Mouse (Mus musculus) MEL (cell line): ENCODE measurements around the gene Cd70. TPM values are rescaled to one million over a fixed set of nuclear protein-coding genes. Genes with fewer than 3 reads are reported as not detected.

Experiments
- DNase-seq: peaks from one replicate; pipeline ENCODE4 v3.0.0; 2011; ENCODE audit warnings: low read depth, low spot score
- H3K27ac ChIP-seq: 2 replicates; pipeline ENCODE4 v1.5.1; 2012; ENCODE audit warnings: low read depth, mild to moderate bottlenecking, control low read depth, low read length, moderate library complexity; ENCODE audit not compliant: control insufficient read depth
- H3K27me3 ChIP-seq, 2 experiments: fragments of 150-350 bp in 1 of 2; sonication (generic) in 1 of 2; 2 replicates each; pipeline ENCODE4 v1.6.1; 2012; ENCODE audit warnings: low read length in 2 of 2, mild to moderate bottlenecking in 2 of 2, improper control_type of control experiment in 1 of 2, moderate library complexity in 1 of 2; ENCODE audit not compliant: insufficient read depth in 2 of 2, control insufficient read depth in 1 of 2
- H3K36me3 ChIP-seq, 2 experiments: 2 replicates each; pipeline ENCODE4 v1.6.1; 2012 to 2014; ENCODE audit warnings: low read length in 2 of 2, improper control_type of control experiment in 1 of 2, inconsistent platforms in 1 of 2, mild to moderate bottlenecking in 1 of 2; ENCODE audit not compliant: insufficient read depth in 2 of 2, control insufficient read depth in 1 of 2
- H3K4me1 ChIP-seq, 2 experiments: fragments of 150-350 bp in 1 of 2; sonication (generic) in 1 of 2; 2 replicates each; pipeline ENCODE4 v1.6.1; 2012; ENCODE audit warnings: low read length in 2 of 2, improper control_type of control experiment in 1 of 2, mild to moderate bottlenecking in 1 of 2; ENCODE audit not compliant: insufficient read depth in 2 of 2, control insufficient read depth in 1 of 2
- H3K4me3 ChIP-seq, 2 experiments: fragments of 150-350 bp in 1 of 2; sonication (generic) in 1 of 2; 2 replicates each; pipeline ENCODE4 v1.5.1; 2012; ENCODE audit warnings: low read depth in 2 of 2, low read length in 2 of 2, mild to moderate bottlenecking in 2 of 2, moderate library complexity in 2 of 2, control low read depth in 1 of 2, improper control_type of control experiment in 1 of 2; ENCODE audit not compliant: control insufficient read depth in 1 of 2, insufficient read depth in 1 of 2
- H3K79me2 ChIP-seq: 2 replicates; pipeline ENCODE4 v1.6.1; 2012; ENCODE audit warnings: mild to moderate bottlenecking, low read length, moderate library complexity; ENCODE audit not compliant: control insufficient read depth, poor library complexity, insufficient read depth
- H3K9ac ChIP-seq: 2 replicates; pipeline ENCODE4 v1.6.1; 2012; ENCODE audit warnings: low read depth, mild to moderate bottlenecking, control low read depth, low read length, moderate library complexity; ENCODE audit not compliant: control insufficient read depth, poor library complexity, severe bottlenecking
- H3K9me3 ChIP-seq: fragments of 150-350 bp; sonication (generic); replicated peaks from 2 replicates; pipeline ENCODE4 v1.6.1; 2012; ENCODE audit warnings: mild to moderate bottlenecking, low read length, improper control_type of control experiment, moderate library complexity; ENCODE audit not compliant: insufficient read depth
- BHLHE40 ChIP-seq: IDR thresholded peaks from 2 replicates; pipeline ENCODE4 v1.6.1; 2012; ENCODE audit warnings: low read depth, mild to moderate bottlenecking, inconsistent platforms, low read length, improper control_type of control experiment, borderline replicate concordance
- CHD1 ChIP-seq: IDR thresholded peaks from 2 replicates; pipeline ENCODE4 v1.6.1; 2012; ENCODE audit warnings: low read depth, mild to moderate bottlenecking, inconsistent platforms, low read length, improper control_type of control experiment
- CHD2 ChIP-seq: IDR thresholded peaks from 2 replicates; pipeline ENCODE4 v1.6.1; 2011; ENCODE audit warnings: low read length, improper control_type of control experiment
- ETS1 ChIP-seq: IDR thresholded peaks from 2 replicates; pipeline ENCODE4 v1.6.1; 2012; ENCODE audit warnings: low read depth, mild to moderate bottlenecking, inconsistent platforms, low read length, improper control_type of control experiment, moderate library complexity
- GABPA ChIP-seq: IDR thresholded peaks from 2 replicates; pipeline ENCODE4 v1.6.1; 2012; ENCODE audit warnings: low read depth, mild to moderate bottlenecking, inconsistent platforms, low read length, improper control_type of control experiment, moderate library complexity
- KAT2A ChIP-seq: conservative IDR thresholded peaks from 2 replicates; pipeline ENCODE4 v1.6.1; 2012; ENCODE audit warnings: low read depth, low read length, improper control_type of control experiment, inconsistent platforms
- MAX ChIP-seq: IDR thresholded peaks from 2 replicates; pipeline ENCODE4 v1.6.1; 2011; ENCODE audit warnings: low read length, improper control_type of control experiment
- MXI1 ChIP-seq: IDR thresholded peaks from 2 replicates; pipeline ENCODE4 v1.6.1; 2011; ENCODE audit warnings: mild to moderate bottlenecking, low read depth, low read length, improper control_type of control experiment
- NELFE ChIP-seq: IDR thresholded peaks from 2 replicates; pipeline ENCODE4 v1.6.1; 2011; ENCODE audit warnings: low read depth, low read length, improper control_type of control experiment
- POLR2AphosphoS2 ChIP-seq: IDR thresholded peaks from 2 replicates; pipeline ENCODE4 v1.6.1; 2011; ENCODE audit warnings: low read length, improper control_type of control experiment
- POLR2AphosphoS5 ChIP-seq: IDR thresholded peaks from 2 replicates; pipeline ENCODE4 v1.6.1; 2012; ENCODE audit warnings: low read depth, borderline replicate concordance, mild to moderate bottlenecking, inconsistent platforms, low read length, moderate library complexity, mixed read lengths
- SIN3A ChIP-seq: IDR thresholded peaks from 2 replicates; pipeline ENCODE4 v1.6.1; 2012; ENCODE audit warnings: low read length, improper control_type of control experiment, inconsistent platforms
- TAL1 ChIP-seq: IDR thresholded peaks from 2 replicates; pipeline ENCODE4 v1.6.1; 2012; ENCODE audit warnings: mild to moderate bottlenecking, inconsistent platforms, low read length, moderate library complexity, mixed read lengths
- TCF12 ChIP-seq: IDR thresholded peaks from 2 replicates; pipeline ENCODE4 v1.6.1; 2014; ENCODE audit warnings: low read depth, mild to moderate bottlenecking, inconsistent platforms, low read length, improper control_type of control experiment, moderate library complexity
- UBTF ChIP-seq: IDR thresholded peaks from 2 replicates; pipeline ENCODE4 v1.6.1; 2012; ENCODE audit warnings: low read depth, mild to moderate bottlenecking, inconsistent platforms, low read length, improper control_type of control experiment, moderate library complexity, borderline replicate concordance; ENCODE audit not compliant: insufficient read depth
- USF1 ChIP-seq: IDR thresholded peaks from 2 replicates; pipeline ENCODE4 v1.6.1; 2014; ENCODE audit warnings: low read depth, mild to moderate bottlenecking, inconsistent platforms, low read length, improper control_type of control experiment, moderate library complexity
- polyA plus RNA-seq, 2 experiments: library from polyadenylated mRNA; stranded (reverse) in 1 of 2; unstranded in 1 of 2; fragments of >175 nt in 1 of 2; fragments of >200 nt in 1 of 2; gene quantifications; 2 replicates each; pipeline versions ENCODE4 v1.2.1 to v1.2.4; 2012; ENCODE audit warnings: low replicate concordance in 2 of 2, low read depth in 1 of 2; ENCODE audit not compliant: insufficient read length in 2 of 2, insufficient read depth in 1 of 2, missing spikeins in 1 of 2
- total RNA-seq: library from RNA; depleted of rRNA; stranded (reverse); fragments of 300-350 nt; gene quantifications from 2 replicates; pipeline ENCODE4 v1.2.3, GENCODE M21; 2012

The Cd70 gene
- total and polyA plus RNA-seq, 3 experiments: not detected

- Histone ChIP-seq H3K4me1 (peaks cover 2 to 8% of the 10 kb centered on the region in 2 experiments), H3K36me3 (peaks cover 0 to 11% of the 10 kb centered on the region in 2 experiments; a peak in 2 of 4 replicates)
- peak; percentile 51; the same call in 1 of the 2 replicates for TF ChIP-seq ETS1
- no peak for TF ChIP-seq MXI1
- no peak for TF ChIP-seq POLR2AphosphoS2
- no peak for TF ChIP-seq GABPA
- TF ChIP-seq, all 39 proteins: peak for 1
- Histone ChIP-seq H3K9ac (no peak overlapping the region), H3K27ac (no peak overlapping the region), H3K9me3 (no peaks in the 10 kb centered on the region), H3K27me3 (no peaks in the 10 kb centered on the region), H3K79me2 (no peaks in the 10 kb centered on the region), H3K4me3 (no peak overlapping the region)
- DNase-seq: peak; percentile 60
Measured at GRCm38 (mm10) chr17:57173351-57173750, 23.8 kb upstream of the Cd70 start.

DNA sequence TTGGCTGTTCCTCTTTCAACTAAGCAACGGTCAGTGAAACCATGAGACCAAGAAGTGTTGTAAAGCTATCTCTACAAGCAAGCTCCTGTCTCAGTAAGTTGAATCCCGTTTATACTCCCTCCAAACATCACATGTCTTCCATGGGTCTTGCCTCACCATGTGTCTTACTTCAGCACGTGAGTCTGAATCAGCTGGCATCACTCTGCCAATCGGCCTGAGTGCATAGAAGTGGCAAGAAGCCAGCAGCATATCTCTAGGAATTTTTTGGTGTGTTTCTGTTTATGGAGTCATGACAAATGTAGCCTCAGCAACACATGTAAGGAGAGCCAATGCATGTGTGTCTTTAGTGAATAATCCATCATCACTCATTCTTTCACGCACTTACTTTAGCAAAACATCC, 22.8 kb upstream of the Cd70 start:
- Histone ChIP-seq H3K79me2 (no peaks in the 10 kb centered on the region), H3K9me3 (no peaks in the 10 kb centered on the region), H3K4me1 (peaks cover 2 to 8% of the 10 kb centered on the region in 2 experiments), H3K4me3 (no peak overlapping the region), H3K27me3 (no peaks in the 10 kb centered on the region), H3K36me3 (peaks cover 0 to 11% of the 10 kb centered on the region in 2 experiments; a peak in 2 of 4 replicates), H3K9ac (no peak overlapping the region), H3K27ac (no peak overlapping the region)
- DNase-seq: no peak
- no peak for TF ChIP-seq MAX
- no peak for TF ChIP-seq UBTF
- no peak for TF ChIP-seq SIN3A
- no peak for TF ChIP-seq CHD1
- TF ChIP-seq CHD2: no peak
- no peak for TF ChIP-seq BHLHE40
- TF ChIP-seq USF1: no peak
- no peak for TF ChIP-seq TCF12
- TF ChIP-seq ETS1: no peak
- no peak for TF ChIP-seq POLR2AphosphoS5
- no peak for TF ChIP-seq TAL1
- no peak for TF ChIP-seq NELFE
- TF ChIP-seq KAT2A: no peak
